Mouse (Mus musculus) heart, embryonic 13.5 days (tissue): ENCODE data around the gene Zfp566. TPM values are rescaled to one million over a fixed set of nuclear protein-coding genes. Genes with fewer than 3 reads are reported as not detected.

Experiments used
- ATAC-seq: fragments of 200-750 bp; cut with Nextera tagmentation; 2 replicates; pipeline ENCODE4 v1.8.0; 2017; ENCODE audit warnings: moderate TSS enrichment; ENCODE audit not compliant: insufficient number of reproducible peaks, low FRiP score, low TSS enrichment; ENCODE audit errors: extremely low read depth
- H3K27ac ChIP-seq: fragments of 300-500 bp; sonication (generic); replicated peaks from 2 replicates; pipeline ENCODE4 v1.5.1; 2015; ENCODE audit warnings: moderate library complexity, mild to moderate bottlenecking, inconsistent platforms
- H3K27me3 ChIP-seq: fragments of 300-500 bp; sonication (generic); replicated peaks from 2 replicates; pipeline ENCODE4 v1.6.1; 2015; ENCODE audit warnings: mild to moderate bottlenecking, inconsistent platforms
- H3K36me3 ChIP-seq: fragments of 300-500 bp; sonication (generic); 2 replicates; pipeline ENCODE4 v1.6.1; 2015; ENCODE audit warnings: mild to moderate bottlenecking, inconsistent platforms
- H3K4me1 ChIP-seq: fragments of 300-500 bp; sonication (generic); 2 replicates; pipeline ENCODE4 v1.6.1; 2015; ENCODE audit warnings: inconsistent platforms
- H3K4me2 ChIP-seq: fragments of 300-500 bp; sonication (generic); 2 replicates; pipeline ENCODE4 v1.6.1; 2015; ENCODE audit warnings: inconsistent platforms, mild to moderate bottlenecking, moderate library complexity
- H3K4me3 ChIP-seq: fragments of 300-500 bp; sonication (generic); 2 replicates; pipeline ENCODE4 v1.5.1; 2015; ENCODE audit warnings: moderate library complexity, mild to moderate bottlenecking, inconsistent platforms
- H3K9ac ChIP-seq: fragments of 300-500 bp; sonication (generic); 2 replicates; pipeline ENCODE4 v1.6.1; 2015; ENCODE audit warnings: inconsistent platforms, mild to moderate bottlenecking, moderate library complexity
- H3K9me3 ChIP-seq: fragments of 300-500 bp; sonication (generic); 2 replicates; pipeline ENCODE4 v1.6.1; 2016; ENCODE audit warnings: inconsistent platforms
- WGBS: fragments of 180-500 bp; shearing (Covaris S2); methylation state at CpG from one replicate; pipeline ENCODE4 v1.1.7; 2015; ENCODE audit warnings: mixed read lengths; 5-methylcytosine and 5-hydroxymethylcytosine counted together
- polyA plus RNA-seq: library from polyadenylated mRNA; unstranded; fragments of >200 nt; fragmentation: Nextera tagmentation; extraction: Ambion mirVana; gene quantifications from 2 replicates; pipeline ENCODE4 v1.2.1, GENCODE M21; 2015

Gene Zfp566
- polyA plus RNA-seq, 1 experiment from 2014 or later = 4.7 TPM

DNA sequence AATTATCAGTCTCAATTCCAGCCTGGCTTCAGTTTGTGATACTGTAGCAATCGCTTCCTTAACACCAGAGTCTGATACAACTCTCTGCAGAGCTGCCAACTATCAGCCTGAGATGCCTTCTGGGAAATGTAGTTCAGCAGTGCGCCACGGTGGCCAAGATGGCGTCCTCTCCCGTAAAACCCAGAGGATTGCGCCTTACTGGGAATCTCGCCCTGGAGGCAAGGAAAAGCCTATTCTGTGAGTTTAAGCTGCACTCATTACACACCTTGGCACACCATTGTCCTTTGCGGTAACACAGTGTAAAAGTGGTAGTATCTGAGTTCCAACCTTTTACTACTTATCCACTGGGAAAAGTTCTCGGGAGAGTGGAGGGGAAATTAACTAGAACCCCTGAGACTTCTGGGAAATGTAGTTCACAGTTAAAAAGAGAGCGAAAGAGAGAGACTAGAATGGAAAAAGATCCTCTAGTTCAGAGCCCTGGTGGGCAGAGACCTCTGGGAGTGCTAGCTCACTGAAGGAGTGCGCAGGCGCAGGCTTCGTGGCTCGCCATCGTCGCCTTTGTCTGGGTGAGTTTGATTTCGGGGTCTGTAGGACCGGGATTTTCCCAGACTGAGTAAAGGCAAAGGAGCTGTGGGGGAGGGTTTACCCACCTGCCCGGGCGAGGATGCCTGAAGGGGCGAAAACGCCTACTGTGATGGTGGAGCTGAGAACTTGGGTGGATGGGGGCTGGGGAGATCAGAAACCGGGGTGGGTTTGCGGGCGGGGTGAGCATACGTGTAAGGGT lies 4.5 kb upstream of the Zfp566 start, which contains the start of gene Zfp260:
Gene Zfp260 (plus strand): TSS at position 132 of the 784 bp plus-strand sequence.
- H3K4me3 ChIP-seq = peak within 1 kb of the TSS; percentile 77
- no peaks in the 10 kb centered on the region for H3K27me3 ChIP-seq
- H3K36me3 ChIP-seq = peaks cover 28% of the 10 kb centered on the region
- peak; percentile 70 for ATAC-seq
- H3K4me2 ChIP-seq = peak within 1 kb of the TSS; percentile 88
- WGBS = under 1% methylated on average over 26 of the region's 26 CpGs
- H3K27ac ChIP-seq = peak within 1 kb of the TSS; percentile 97
- H3K9ac ChIP-seq = peak within 1 kb of the TSS; percentile 96
- H3K9me3 ChIP-seq = no peaks in the 10 kb centered on the region
- H3K4me1 ChIP-seq = peaks cover 37% of the 10 kb centered on the region

DNA sequence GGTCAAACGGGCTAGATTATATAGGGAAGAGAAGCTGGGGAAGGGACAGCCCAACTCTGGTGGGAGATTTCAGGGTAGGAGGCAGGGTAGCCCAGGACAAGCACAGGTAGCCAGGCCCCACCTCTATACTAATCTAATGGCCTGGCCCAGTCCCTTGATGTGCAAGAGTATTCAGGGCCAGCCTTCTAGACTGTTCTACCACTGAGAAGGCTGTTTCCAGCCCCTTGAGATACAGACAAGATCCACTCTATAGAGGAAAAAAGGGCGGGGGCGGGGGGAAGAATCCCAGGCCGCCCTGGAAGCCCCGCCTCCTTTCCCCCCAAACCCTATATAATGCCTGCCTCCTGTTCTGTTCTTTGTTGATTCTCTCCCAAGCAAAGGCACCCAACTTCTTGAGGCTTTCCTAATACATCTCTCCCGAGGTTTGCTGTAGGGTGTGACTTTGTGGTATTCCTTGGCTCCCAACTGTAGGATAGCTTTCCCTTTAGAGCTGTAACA lies 3.6 kb upstream of the Zfp566 start:
- Histone ChIP-seq H3K4me3 (peak overlapping the region; percentile 77), H3K36me3 (peaks cover 19% of the 10 kb centered on the region), H3K4me1 (peaks cover 45% of the 10 kb centered on the region), H3K27me3 (no peaks in the 10 kb centered on the region), H3K9ac (peak overlapping the region; percentile 96), H3K4me2 (peak overlapping the region; percentile 88), H3K9me3 (no peaks in the 10 kb centered on the region), H3K27ac (peak overlapping the region; percentile 97; the same call in 1 of the 2 replicates)
- WGBS = 59% methylated on average over 6 of the region's 6 CpGs
- no peak for ATAC-seq

DNA sequence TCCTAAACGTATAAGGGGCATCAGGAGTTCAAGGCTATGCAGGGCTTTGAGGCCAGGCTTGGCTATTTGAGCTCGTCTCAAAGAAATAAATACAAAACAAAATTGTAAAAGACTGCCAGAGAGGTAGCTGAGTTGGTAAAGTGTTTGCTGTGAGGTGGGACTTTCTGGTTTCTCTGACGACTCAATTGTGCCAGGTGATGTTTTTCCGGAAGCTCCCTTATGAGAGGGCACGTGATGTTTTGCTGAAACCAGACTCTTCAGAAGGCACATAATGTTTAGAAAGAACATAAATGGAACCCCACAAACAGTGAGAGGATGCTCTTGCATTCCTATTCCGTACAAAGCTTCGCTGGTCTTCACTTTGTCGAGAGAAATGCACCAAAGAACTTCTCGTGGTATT lies 2.3 kb upstream of the Zfp566 start:
- no peak for ATAC-seq
- Histone ChIP-seq H3K4me1 (peaks cover 42% of the 10 kb centered on the region), H3K27me3 (no peaks in the 10 kb centered on the region), H3K9me3 (no peaks in the 10 kb centered on the region), H3K27ac (no peak overlapping the region), H3K36me3 (peaks cover 9% of the 10 kb centered on the region; the same call in 1 of the 2 replicates), H3K4me2 (no peak overlapping the region), H3K4me3 (no peak overlapping the region), H3K9ac (no peak overlapping the region)
- 78% methylated on average over 9 of the region's 9 CpGs for WGBS

DNA sequence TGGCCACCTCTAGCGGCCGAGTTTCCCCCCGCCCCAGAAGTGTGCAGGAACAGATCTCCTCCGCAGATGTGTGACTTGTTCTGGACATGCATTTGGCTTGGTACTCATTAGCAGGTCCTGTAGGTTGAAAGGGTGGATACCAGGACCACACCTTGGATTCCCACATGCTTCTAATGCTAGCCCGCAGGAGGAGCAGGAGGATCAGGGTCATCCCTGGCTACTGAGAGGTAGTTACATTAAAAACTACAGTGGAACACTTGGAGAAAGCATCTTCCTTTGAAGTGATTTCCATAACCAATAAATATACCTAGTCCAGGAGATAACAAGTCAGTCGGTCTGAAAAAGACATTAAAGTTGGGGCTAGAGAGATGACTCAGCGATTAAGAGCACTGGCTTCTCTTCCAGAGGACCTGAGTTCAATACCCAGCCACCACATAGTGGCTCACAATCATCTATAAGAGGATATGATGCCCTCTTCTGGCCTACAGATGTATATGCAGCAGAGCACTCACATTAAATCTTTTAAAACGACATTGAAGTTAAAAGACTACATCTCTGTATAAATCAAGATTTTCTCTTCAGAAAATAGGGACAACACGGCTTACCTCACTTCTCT lies 751 bp upstream of the Zfp566 start:
- WGBS = 7% methylated on average over 9 of the region's 9 CpGs
- peaks cover 10% of the 10 kb centered on the region for H3K36me3 ChIP-seq
- no peaks in the 10 kb centered on the region for H3K27me3 ChIP-seq
- peak overlapping the region; percentile 72 for H3K4me3 ChIP-seq
- peaks cover 29% of the 10 kb centered on the region for H3K4me1 ChIP-seq
- H3K27ac ChIP-seq = peak overlapping the region; percentile 81
- no peaks in the 10 kb centered on the region for H3K9me3 ChIP-seq
- H3K4me2 ChIP-seq = peak overlapping the region; percentile 80
- peak overlapping the region; percentile 72 for H3K9ac ChIP-seq
- ATAC-seq = no peak

DNA sequence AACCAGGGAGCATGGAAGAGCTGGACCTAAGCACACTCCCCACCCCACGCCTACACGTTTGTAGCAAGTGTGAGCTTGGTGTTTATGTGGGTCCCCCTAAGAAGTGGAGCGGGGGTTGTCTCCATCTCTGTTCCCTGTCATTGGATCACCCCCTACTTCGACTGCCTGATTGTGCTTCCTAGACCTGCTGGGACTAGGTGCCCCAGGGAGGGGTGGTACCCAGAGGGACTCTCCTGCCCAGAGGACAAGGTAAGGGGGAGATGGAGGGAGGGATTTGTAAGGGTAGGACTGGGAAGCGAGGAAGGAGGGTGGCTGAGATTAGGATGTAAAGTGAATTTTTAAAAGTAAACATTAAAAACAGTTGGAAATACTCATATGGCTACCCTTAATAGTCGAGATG lies 922 bp downstream of the Zfp566 start:
- peak overlapping the region; percentile 82 for H3K4me2 ChIP-seq
- no peaks in the 10 kb centered on the region for H3K9me3 ChIP-seq
- peaks cover 25% of the 10 kb centered on the region for H3K4me1 ChIP-seq
- H3K9ac ChIP-seq = peak overlapping the region; percentile 88
- ATAC-seq = no peak
- no peaks in the 10 kb centered on the region for H3K27me3 ChIP-seq
- peaks cover 26% of the 10 kb centered on the region for H3K36me3 ChIP-seq
- H3K4me3 ChIP-seq = peak overlapping the region; percentile 72
- H3K27ac ChIP-seq = peak overlapping the region; percentile 81; the same call in 1 of the 2 replicates
- WGBS = 27% methylated on average over 6 of the region's 6 CpGs

DNA sequence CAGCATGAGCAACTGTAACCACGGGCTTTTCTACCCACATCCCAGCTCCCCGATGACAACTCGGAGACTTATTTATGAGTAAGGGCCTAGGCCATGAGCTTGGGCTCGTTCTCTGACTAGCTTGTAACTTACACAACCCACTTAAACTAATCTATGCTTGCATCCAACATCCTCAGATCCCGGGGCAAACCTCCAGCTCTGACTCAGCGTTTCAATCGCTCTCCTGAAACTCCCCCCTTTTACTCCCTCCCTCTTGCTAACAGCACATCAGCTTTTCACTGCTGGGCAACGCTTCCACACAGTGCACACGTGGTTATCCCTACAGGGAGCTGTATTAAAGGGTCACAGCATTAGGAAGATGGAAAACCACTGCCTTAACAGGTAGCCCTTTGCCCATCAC lies 3.8 kb downstream of the Zfp566 start:
- H3K4me2 ChIP-seq = no peak overlapping the region
- 84% methylated on average over 9 of the region's 9 CpGs for WGBS
- H3K4me1 ChIP-seq = peaks cover 19% of the 10 kb centered on the region
- H3K9ac ChIP-seq = no peak overlapping the region
- no peak for ATAC-seq
- peaks cover 42% of the 10 kb centered on the region for H3K36me3 ChIP-seq
- H3K9me3 ChIP-seq = no peaks in the 10 kb centered on the region
- no peak overlapping the region for H3K27ac ChIP-seq
- no peaks in the 10 kb centered on the region for H3K27me3 ChIP-seq
- H3K4me3 ChIP-seq = no peak overlapping the region

DNA sequence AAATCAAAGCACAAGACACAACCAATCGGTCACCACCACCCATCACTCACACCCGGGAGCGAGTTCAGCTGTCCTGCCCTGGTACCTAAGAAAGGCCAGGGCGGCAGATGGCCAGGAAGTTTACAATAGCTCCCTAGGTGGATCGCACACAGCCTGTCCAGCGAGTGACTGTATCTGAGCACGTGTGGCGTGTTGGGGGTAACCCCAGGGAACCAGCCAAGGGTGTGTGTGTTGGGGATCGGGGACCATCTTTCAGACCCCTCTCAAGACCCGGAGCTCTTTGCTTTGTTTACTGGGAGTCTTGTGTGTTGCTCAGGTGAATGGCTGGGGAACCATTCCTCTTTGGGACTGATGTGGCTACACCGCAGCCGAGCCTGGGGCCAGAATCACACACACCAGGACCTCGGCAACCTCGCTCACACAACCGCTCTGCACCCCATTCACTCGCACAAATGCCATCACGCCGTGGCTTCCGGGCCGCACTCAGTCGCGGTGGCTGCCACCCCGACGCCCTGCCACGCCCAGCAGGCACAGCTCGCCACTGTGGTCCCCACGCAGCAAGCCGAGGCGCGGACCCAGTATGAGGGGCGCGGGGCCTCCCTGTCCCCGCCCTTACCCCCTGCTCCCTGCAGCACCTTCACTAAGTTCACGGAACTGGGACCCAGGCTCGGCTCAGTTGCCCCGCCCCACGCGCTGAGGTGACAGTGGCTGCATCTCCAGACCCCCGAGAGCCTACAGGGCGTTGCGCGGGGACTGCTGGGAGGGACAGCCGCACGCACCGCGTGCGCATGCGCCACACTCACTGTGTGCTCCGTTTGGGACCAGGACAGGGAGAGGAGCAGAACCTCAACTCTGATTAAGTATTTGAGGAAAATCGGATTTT lies 17.9 kb downstream of the Zfp566 start, which contains the start of gene Zfp82:
Gene Zfp82 (minus strand): TSS at position 755 of the 883 bp plus-strand sequence.
- peak; percentile 82 for ATAC-seq
- Histone ChIP-seq H3K9me3 (no peaks in the 10 kb centered on the region), H3K36me3 (peaks cover 26% of the 10 kb centered on the region), H3K4me2 (peak within 1 kb of the TSS; percentile 89), H3K9ac (peak within 1 kb of the TSS; percentile 88), H3K4me3 (peak within 1 kb of the TSS; percentile 81), H3K27ac (peak within 1 kb of the TSS; percentile 67), H3K4me1 (peaks cover 5% of the 10 kb centered on the region; the same call in 1 of the 2 replicates), H3K27me3 (no peaks in the 10 kb centered on the region)
- under 1% methylated on average over 50 of the region's 50 CpGs for WGBS

DNA sequence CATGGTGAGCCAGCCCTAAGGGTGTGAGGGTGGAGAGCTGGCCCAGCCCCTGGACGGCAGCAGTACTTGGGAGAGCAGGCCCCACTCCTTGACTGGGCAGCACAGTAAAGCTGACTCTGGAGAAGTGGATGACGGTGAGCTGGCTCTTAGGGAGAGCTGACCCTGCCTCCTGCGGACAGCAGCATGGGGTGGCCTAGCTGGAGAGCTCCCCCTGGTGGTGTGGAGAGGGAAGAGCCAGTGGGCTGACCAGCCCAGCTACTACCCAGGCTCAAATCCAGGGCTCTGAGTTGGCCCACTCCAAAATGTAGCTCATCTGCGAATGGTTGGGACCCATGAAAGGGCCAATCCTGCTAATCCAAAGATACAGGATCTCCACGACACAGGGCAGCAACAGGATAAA lies 25.7 kb downstream of the Zfp566 start:
- ATAC-seq = no peak
- Histone ChIP-seq H3K4me3 (no peak overlapping the region), H3K4me2 (no peak overlapping the region), H3K4me1 (no peaks in the 10 kb centered on the region), H3K36me3 (peaks cover 74% of the 10 kb centered on the region), H3K27ac (no peak overlapping the region), H3K9ac (no peak overlapping the region), H3K27me3 (no peaks in the 10 kb centered on the region), H3K9me3 (no peaks in the 10 kb centered on the region)
- WGBS = 80% methylated on average over 5 of the region's 5 CpGs

DNA sequence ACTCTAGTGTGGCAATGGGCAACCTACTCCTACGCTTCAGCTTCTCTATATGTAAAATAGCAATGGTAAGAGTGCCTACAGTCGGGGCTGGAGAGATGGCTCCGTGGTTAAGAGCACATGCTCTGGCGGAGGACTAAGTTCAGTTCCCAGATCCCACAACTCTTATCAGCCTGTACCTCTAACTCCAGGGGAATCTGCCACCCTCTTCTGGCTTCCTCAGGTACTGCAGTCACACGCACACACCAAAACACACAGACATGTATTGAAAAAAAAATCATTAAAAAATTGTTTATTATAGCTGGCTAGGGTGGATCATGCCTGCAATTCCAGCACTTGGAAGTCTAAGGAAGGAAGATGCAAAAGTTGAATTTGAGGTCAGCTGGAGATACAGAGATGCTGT lies 27.8 kb downstream of the Zfp566 start:
- ATAC-seq = no peak
- 83% methylated on average over 5 of the region's 5 CpGs for WGBS
- H3K36me3 ChIP-seq = peaks cover 77% of the 10 kb centered on the region

DNA sequence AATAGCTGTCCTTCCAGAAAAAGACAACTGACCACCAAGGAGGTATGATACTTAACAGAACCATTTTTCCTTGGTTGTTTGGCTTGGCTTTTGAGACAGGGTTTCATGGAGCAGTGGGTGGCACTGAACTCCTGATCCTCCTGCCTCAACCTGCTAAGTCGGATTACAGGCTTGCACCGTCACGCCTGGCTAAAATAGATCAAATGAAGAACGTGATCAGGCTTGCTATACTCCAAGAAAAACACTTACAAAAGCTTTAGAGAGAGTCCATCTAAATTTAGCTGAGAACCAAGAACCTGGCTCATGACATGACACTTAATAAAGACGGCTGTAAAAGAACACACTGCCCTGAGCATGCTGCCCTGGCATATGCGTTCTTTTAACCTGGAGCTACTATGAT lies 30.0 kb downstream of the Zfp566 start:
- Histone ChIP-seq H3K27me3 (no peaks in the 10 kb centered on the region), H3K36me3 (peaks cover 83% of the 10 kb centered on the region), H3K4me3 (no peak overlapping the region), H3K4me1 (no peaks in the 10 kb centered on the region), H3K27ac (peak overlapping the region; percentile 21), H3K9ac (no peak overlapping the region), H3K9me3 (no peaks in the 10 kb centered on the region), H3K4me2 (no peak overlapping the region)
- no peak for ATAC-seq
- WGBS = 45% methylated on average over 6 of the region's 6 CpGs

More for the DNA sequence above, 27.8 kb downstream of the Zfp566 start:
- Histone ChIP-seq H3K4me1 (no peaks in the 10 kb centered on the region), H3K9ac (no peak overlapping the region), H3K27ac (no peak overlapping the region), H3K4me3 (no peak overlapping the region), H3K4me2 (no peak overlapping the region), H3K27me3 (no peaks in the 10 kb centered on the region), H3K9me3 (no peaks in the 10 kb centered on the region)

DNA sequence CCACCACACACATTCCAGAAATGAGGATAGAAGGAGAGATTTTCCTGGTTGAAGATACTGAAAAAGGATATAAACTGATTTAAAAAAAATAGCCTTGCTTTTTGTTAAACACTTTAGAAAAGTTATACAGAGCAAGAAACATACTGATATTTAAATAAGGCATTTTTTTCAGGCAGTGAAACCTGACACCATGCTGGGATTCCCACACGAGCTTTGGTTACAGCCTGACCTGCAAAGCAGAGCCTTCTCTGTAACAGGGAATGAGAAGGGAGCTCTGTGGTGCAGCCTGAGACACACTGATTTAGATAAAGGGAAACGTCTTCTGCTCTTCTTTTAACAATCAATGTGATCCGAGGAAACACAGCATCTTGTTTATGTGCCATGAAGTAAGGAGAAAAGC lies 36.7 kb downstream of the Zfp566 start:
- Histone ChIP-seq H3K36me3 (peaks cover 32% of the 10 kb centered on the region), H3K4me1 (peaks cover 18% of the 10 kb centered on the region), H3K27ac (no peak overlapping the region), H3K9ac (peak overlapping the region; percentile 52; the same call in 1 of the 2 replicates), H3K4me3 (no peak overlapping the region), H3K9me3 (no peaks in the 10 kb centered on the region), H3K27me3 (no peaks in the 10 kb centered on the region), H3K4me2 (no peak overlapping the region)
- ATAC-seq = no peak
- WGBS = 4% methylated on average over 3 of the region's 3 CpGs
